Mouse (Mus musculus): Measurements from ENCODE around the gene Srsf10. TPM values are rescaled to one million over a fixed set of nuclear protein-coding genes. Genes with fewer than 3 reads are reported as not detected.

The Srsf10 gene
- polyA plus RNA-seq, 1 experiment from 2014 or later: 228 TPM

GRCm38 (mm10) chr4:135879021-135879420, 23.5 kb downstream of the Srsf10 start:
- WGBS: 74% methylated on average over 6 of the region's 6 CpGs
- Histone ChIP-seq H3K4me3 (ENCODE audit: low read depth, low read length) (no peak overlapping the region), H3K4me1 (ENCODE audit: control insufficient read depth, insufficient read depth, low read length) (peaks cover 11% of the 10 kb centered on the region)

GRCm38 (mm10) chr4:135880018-135880417, 24.5 kb downstream of the Srsf10 start:
- no peak overlapping the region for H3K4me3 ChIP-seq (ENCODE audit: low read depth, low read length)
- H3K4me1 ChIP-seq (ENCODE audit: control insufficient read depth, insufficient read depth, low read length): peaks cover 7% of the 10 kb centered on the region
- 96% methylated on average over 6 of the region's 6 CpGs for WGBS
- ATAC-seq (ENCODE audit: low read depth): no peak
- no peak overlapping the region for H3K9ac ChIP-seq (replicated peaks; ENCODE audit: low read depth, low read length)
- H3K9me3 ChIP-seq (ENCODE audit: control insufficient read depth, low read length): no peaks in the 10 kb centered on the region
- no peak overlapping the region for H3K4me2 ChIP-seq (ENCODE audit: low read depth, low read length)
- H3K27me3 ChIP-seq (ENCODE audit: control insufficient read depth, insufficient read depth, low read length): no peaks in the 10 kb centered on the region
- no peak overlapping the region for H3K27ac ChIP-seq (ENCODE audit: low read depth, low read length)
- no peaks in the 10 kb centered on the region for H3K36me3 ChIP-seq (ENCODE audit: control insufficient read depth, insufficient read depth, low read length)

More at GRCm38 (mm10) chr4:135879021-135879420, 23.5 kb downstream of the Srsf10 start:
- Histone ChIP-seq H3K9me3 (ENCODE audit: control insufficient read depth, low read length) (no peaks in the 10 kb centered on the region), H3K27me3 (ENCODE audit: control insufficient read depth, insufficient read depth, low read length) (no peaks in the 10 kb centered on the region), H3K9ac (replicated peaks; ENCODE audit: low read depth, low read length) (no peak overlapping the region), H3K4me2 (ENCODE audit: low read depth, low read length) (no peak overlapping the region), H3K27ac (ENCODE audit: low read depth, low read length) (no peak overlapping the region), H3K36me3 (ENCODE audit: control insufficient read depth, insufficient read depth, low read length) (no peaks in the 10 kb centered on the region)
- ATAC-seq (ENCODE audit: low read depth): no peak

DNA sequence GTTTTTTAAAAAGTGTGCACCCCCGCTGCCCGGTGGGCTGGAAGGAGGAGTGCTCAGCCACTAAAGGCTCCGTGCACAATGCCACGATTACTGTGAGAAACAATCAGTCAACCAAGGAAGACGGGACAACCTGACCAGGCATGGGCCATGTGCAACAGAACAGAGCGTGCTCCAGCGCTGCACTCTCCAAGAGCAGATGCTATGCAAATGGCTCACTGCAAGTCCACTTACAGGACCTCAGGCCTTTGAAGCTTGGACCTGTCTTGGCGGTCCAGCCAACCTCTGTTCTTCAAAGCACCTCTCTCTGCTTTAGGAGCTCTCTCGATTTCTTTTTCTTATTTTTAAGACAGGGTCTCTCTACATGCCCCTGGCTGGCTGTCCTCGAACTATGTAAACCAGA, 25.0 kb downstream of the Srsf10 start:
- no peaks in the 10 kb centered on the region for H3K36me3 ChIP-seq (ENCODE audit: control insufficient read depth, insufficient read depth, low read length)
- H3K27ac ChIP-seq (ENCODE audit: low read depth, low read length): no peak overlapping the region
- H3K4me1 ChIP-seq (ENCODE audit: control insufficient read depth, insufficient read depth, low read length): peaks cover 7% of the 10 kb centered on the region
- no peak for ATAC-seq (ENCODE audit: low read depth)
- no peaks in the 10 kb centered on the region for H3K27me3 ChIP-seq (ENCODE audit: control insufficient read depth, insufficient read depth, low read length)
- H3K9me3 ChIP-seq (ENCODE audit: control insufficient read depth, low read length): no peaks in the 10 kb centered on the region
- no peak overlapping the region for H3K4me2 ChIP-seq (ENCODE audit: low read depth, low read length)
- WGBS: 83% methylated on average over 10 of the region's 10 CpGs
- H3K4me3 ChIP-seq (ENCODE audit: low read depth, low read length): no peak overlapping the region
- no peak overlapping the region for H3K9ac ChIP-seq (replicated peaks; ENCODE audit: low read depth, low read length)

- Histone ChIP-seq H3K27me3 (ENCODE audit: control insufficient read depth, insufficient read depth, low read length) (no peaks in the 10 kb centered on the region), H3K4me3 (ENCODE audit: low read depth, low read length) (no peak overlapping the region), H3K9ac (replicated peaks; ENCODE audit: low read depth, low read length) (no peak overlapping the region), H3K4me2 (ENCODE audit: low read depth, low read length) (no peak overlapping the region), H3K27ac (ENCODE audit: low read depth, low read length) (no peak overlapping the region), H3K36me3 (ENCODE audit: control insufficient read depth, insufficient read depth, low read length) (no peaks in the 10 kb centered on the region), H3K4me1 (ENCODE audit: control insufficient read depth, insufficient read depth, low read length) (0 out of 2 replicates have a peak, but pooled peaks cover 1% of the 10 kb centered on the region), H3K9me3 (ENCODE audit: control insufficient read depth, low read length) (no peaks in the 10 kb centered on the region)
- WGBS: 82% methylated on average over 6 of the region's 6 CpGs
- no peak for ATAC-seq (ENCODE audit: low read depth)
Measured at GRCm38 (mm10) chr4:135882023-135882422, 26.5 kb downstream of the Srsf10 start.

DNA sequence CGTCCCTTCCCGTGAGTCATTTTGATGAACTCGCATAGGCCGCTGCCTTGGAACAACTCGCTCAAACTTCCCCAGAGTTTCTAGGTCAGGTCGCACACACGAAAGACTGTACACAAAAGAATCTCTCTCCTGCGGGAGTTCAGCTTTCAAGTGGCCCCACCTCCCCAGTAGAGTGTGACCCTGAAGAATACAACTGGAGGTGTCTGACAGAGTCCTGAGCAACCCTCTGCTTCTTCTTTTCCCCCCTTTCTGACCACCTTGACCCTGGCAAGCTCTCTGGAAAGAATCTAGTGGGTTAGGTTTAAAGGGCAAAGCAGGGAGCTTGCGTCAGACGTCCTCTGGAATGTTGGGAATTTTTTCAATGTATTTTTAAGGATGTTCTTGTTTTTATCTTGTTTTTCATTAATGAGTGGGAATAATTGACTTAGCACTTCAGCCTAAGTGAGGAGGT, 27.9 kb downstream of the Srsf10 start:
- WGBS: 59% methylated on average over 10 of the region's 10 CpGs
- Histone ChIP-seq H3K4me3 (ENCODE audit: low read depth, low read length) (no peak overlapping the region), H3K4me1 (ENCODE audit: control insufficient read depth, insufficient read depth, low read length) (no peaks in the 10 kb centered on the region), H3K9ac (replicated peaks; ENCODE audit: low read depth, low read length) (no peak overlapping the region), H3K9me3 (ENCODE audit: control insufficient read depth, low read length) (no peaks in the 10 kb centered on the region), H3K27me3 (ENCODE audit: control insufficient read depth, insufficient read depth, low read length) (no peaks in the 10 kb centered on the region), H3K36me3 (ENCODE audit: control insufficient read depth, insufficient read depth, low read length) (no peaks in the 10 kb centered on the region), H3K4me2 (ENCODE audit: low read depth, low read length) (no peak overlapping the region), H3K27ac (ENCODE audit: low read depth, low read length) (no peak overlapping the region)
- no peak for ATAC-seq (ENCODE audit: low read depth)

DNA sequence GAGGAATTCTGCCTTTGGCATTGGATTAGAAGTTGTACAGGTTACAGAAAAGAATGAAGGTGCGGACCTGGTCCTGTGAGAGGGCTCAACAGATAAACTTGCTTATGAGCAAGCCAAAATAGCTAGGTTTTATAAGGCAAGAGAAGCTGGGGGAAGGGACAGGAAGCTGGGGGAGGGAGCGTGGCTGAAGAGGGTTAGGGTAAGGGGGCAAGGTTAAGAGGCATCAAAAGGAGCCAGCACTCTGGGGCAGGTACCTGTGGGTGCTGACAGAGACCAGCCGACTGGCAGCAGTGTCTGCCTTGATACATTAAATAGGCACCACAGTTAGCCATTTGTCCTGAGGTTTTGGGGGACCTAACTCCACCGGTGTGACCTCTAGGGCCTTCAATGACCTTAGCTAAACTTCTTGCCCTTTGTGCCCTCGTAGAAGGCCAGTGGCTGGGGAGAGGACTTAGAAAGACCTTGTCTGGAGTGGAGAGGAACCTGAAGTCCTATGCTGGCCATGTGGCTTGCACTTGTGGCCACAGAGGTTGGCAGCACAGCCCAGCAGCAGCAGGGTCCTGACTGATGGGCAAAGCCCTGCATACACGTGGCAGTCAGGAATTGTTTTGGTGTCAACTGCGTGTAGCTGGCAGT, 28.5 kb downstream of the Srsf10 start:
- Histone ChIP-seq H3K9ac (replicated peaks; ENCODE audit: low read depth, low read length) (no peak overlapping the region), H3K27ac (ENCODE audit: low read depth, low read length) (no peak overlapping the region), H3K36me3 (ENCODE audit: control insufficient read depth, insufficient read depth, low read length) (no peaks in the 10 kb centered on the region), H3K4me3 (ENCODE audit: low read depth, low read length) (no peak overlapping the region), H3K4me2 (ENCODE audit: low read depth, low read length) (no peak overlapping the region), H3K27me3 (ENCODE audit: control insufficient read depth, insufficient read depth, low read length) (no peaks in the 10 kb centered on the region), H3K4me1 (ENCODE audit: control insufficient read depth, insufficient read depth, low read length) (no peaks in the 10 kb centered on the region), H3K9me3 (ENCODE audit: control insufficient read depth, low read length) (no peaks in the 10 kb centered on the region)
- WGBS: 76% methylated on average over 7 of the region's 7 CpGs
- no peak for ATAC-seq (ENCODE audit: low read depth)

DNA sequence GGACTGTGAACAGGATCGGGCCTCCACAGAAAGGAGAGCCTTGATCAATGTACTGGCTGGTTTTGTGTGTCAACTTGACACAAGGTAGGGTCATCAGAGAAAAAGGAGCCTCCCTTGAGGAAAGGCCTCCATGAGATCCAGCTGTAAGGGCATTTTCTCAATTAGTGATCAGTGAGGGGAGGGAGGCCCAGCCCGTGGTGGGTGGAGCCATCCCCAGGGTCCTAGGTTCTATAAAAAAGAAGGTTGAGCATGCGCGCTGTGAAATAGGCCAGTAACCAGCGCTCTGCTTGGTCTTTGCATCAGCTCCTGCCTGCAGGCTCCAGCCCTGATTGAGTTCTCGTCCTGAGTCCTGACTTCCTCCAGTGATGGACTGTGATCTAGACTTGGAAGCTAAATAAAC, 29.0 kb downstream of the Srsf10 start:
- ATAC-seq (ENCODE audit: low read depth): no peak
- H3K9ac ChIP-seq (replicated peaks; ENCODE audit: low read depth, low read length): no peak overlapping the region
- H3K9me3 ChIP-seq (ENCODE audit: control insufficient read depth, low read length): no peaks in the 10 kb centered on the region
- no peak overlapping the region for H3K27ac ChIP-seq (ENCODE audit: low read depth, low read length)
- H3K4me1 ChIP-seq (ENCODE audit: control insufficient read depth, insufficient read depth, low read length): no peaks in the 10 kb centered on the region
- no peaks in the 10 kb centered on the region for H3K36me3 ChIP-seq (ENCODE audit: control insufficient read depth, insufficient read depth, low read length)
- H3K4me2 ChIP-seq (ENCODE audit: low read depth, low read length): no peak overlapping the region
- H3K4me3 ChIP-seq (ENCODE audit: low read depth, low read length): no peak overlapping the region
- WGBS: 33% methylated on average over 6 of the region's 6 CpGs
- no peaks in the 10 kb centered on the region for H3K27me3 ChIP-seq (ENCODE audit: control insufficient read depth, insufficient read depth, low read length)

- 93% methylated on average over 12 of the region's 12 CpGs for WGBS
- Histone ChIP-seq H3K36me3 (ENCODE audit: control insufficient read depth, insufficient read depth, low read length) (no peaks in the 10 kb centered on the region), H3K9ac (replicated peaks; ENCODE audit: low read depth, low read length) (no peak overlapping the region), H3K4me2 (ENCODE audit: low read depth, low read length) (no peak overlapping the region), H3K27ac (ENCODE audit: low read depth, low read length) (no peak overlapping the region), H3K27me3 (ENCODE audit: control insufficient read depth, insufficient read depth, low read length) (no peaks in the 10 kb centered on the region), H3K4me3 (ENCODE audit: low read depth, low read length) (no peak overlapping the region), H3K9me3 (ENCODE audit: control insufficient read depth, low read length) (no peaks in the 10 kb centered on the region), H3K4me1 (ENCODE audit: control insufficient read depth, insufficient read depth, low read length) (no peaks in the 10 kb centered on the region)
- ATAC-seq (ENCODE audit: low read depth): no peak
Measured at GRCm38 (mm10) chr4:135885676-135886075, 30.1 kb downstream of the Srsf10 start.

DNA sequence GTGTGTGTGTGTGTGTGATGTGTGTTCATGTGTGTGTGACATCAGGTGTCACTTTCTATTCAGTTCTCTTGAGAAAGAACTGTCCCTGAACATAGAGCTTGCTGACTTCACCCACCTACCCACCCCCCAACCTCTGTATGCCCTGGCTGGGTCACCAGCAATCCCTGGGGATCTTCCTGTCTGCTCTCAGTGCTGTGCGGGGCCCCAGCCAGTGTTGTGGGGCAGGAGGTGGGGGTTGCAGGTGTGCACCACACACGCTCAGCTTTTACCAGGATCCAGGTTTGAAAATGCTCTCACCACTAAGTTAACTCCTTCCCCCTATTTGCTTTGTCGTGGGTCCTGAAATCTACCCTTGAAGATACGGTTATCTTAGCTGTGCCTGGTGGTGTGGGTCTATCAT, 30.6 kb downstream of the Srsf10 start:
- Histone ChIP-seq H3K27ac (ENCODE audit: low read depth, low read length) (no peak overlapping the region), H3K36me3 (ENCODE audit: control insufficient read depth, insufficient read depth, low read length) (no peaks in the 10 kb centered on the region), H3K4me2 (ENCODE audit: low read depth, low read length) (no peak overlapping the region), H3K9ac (replicated peaks; ENCODE audit: low read depth, low read length) (no peak overlapping the region), H3K9me3 (ENCODE audit: control insufficient read depth, low read length) (no peaks in the 10 kb centered on the region), H3K4me1 (ENCODE audit: control insufficient read depth, insufficient read depth, low read length) (no peaks in the 10 kb centered on the region), H3K4me3 (ENCODE audit: low read depth, low read length) (no peak overlapping the region), H3K27me3 (ENCODE audit: control insufficient read depth, insufficient read depth, low read length) (no peaks in the 10 kb centered on the region)
- WGBS: 96% methylated on average over 4 of the region's 4 CpGs
- no peak for ATAC-seq (ENCODE audit: low read depth)
